Mouse (Mus musculus): Measurements from ENCODE around the gene Ostn.

DNA sequence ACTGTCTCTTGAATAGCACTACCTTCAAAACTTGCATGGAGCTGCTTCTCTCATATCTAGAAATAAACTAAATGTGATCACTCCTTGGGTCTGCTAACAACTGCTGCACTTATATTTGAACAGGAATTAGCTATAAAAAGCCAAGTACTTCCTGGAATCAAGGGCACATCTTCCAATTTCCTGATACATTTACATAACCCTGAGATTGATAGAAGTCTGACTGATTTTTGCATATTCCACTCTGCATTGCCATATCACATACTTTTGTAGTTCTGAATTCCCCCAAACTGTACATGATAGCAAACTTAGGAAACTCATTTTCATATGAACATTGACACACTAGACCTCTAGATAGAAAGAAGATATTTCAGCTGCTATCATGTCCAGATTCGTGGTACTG lies 41.1 kb downstream of the Ostn start:
- TF ChIP-seq CTCF (IDR thresholded peaks at IDR 0.05; ENCODE audit: insufficient read depth, low read depth, low read length) (no peak), POLR2A (IDR thresholded peaks at IDR 0.05; ENCODE audit: insufficient read depth, low read depth, low read length) (no peak)
